Mouse (Mus musculus): ENCODE results near the gene Sept9.

DNA sequence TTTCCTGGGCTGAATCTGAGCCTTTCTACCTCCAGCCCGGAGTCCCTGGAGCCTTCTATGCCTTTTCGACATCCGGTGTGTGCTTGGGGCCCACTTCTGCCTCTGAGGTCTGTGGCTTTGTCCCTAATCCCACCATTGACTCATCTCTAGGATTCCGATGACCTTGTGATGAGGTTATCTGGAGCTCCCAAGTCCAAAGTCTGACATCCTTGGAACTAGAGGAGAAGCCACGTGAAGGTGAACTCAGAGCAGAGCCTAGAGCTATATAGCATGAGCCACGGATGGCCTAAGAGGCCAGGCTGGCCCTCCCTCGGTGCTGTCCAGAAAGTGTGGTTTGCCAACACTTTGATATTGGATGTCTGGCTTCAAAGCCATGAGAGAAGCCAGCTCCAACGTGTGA lies 23.4 kb downstream of the Sept9 start:
- no peak for TF ChIP-seq CTCF (IDR thresholded peaks at IDR 0.05)
- no peak for TF ChIP-seq EP300 (IDR thresholded peaks at IDR 0.05)
